Mouse (Mus musculus) erythroblast, embryonic 14.5 days (primary cell): ENCODE measurements around the gene Smarcad1.

ENCODE experiments used
- GATA1 ChIP-seq: IDR thresholded peaks from 2 replicates; pipeline ENCODE4 v1.6.1; 2012; ENCODE audit warnings: low read length, inconsistent platforms, mixed read lengths
- TAL1 ChIP-seq: IDR thresholded peaks from 3 replicates; pipeline ENCODE4 v1.6.1; 2012; ENCODE audit warnings: low read length, inconsistent platforms, mixed read lengths

GRCm38 (mm10) chr6:65049100-65049499 lies 6.7 kb downstream of the Smarcad1 start:
- TF ChIP-seq GATA1 (no peak), TAL1 (no peak)
